Comparison of ENCODE assay signal across 9 mouse cellular contexts in genomic region chr5:25500686-25501085, GRCm38 (mm10). TPM values are rescaled to one million over a fixed set of nuclear protein-coding genes. Genes with fewer than 3 reads are reported as not detected.
DNase-seq lines count a peak whose midpoint lies in the region; ATAC-seq lines count a peak whose summit lies in the region.
"Had no signal": no experiment of that assay in that cellular context is flagged by ENCODE, and none has a peak within 500 bp of the region (broad histone marks: within the 10 kb centered on the region; RNA-seq: fewer than 3 reads in every experiment).

No protein-coding gene starts in this region.

- H3K9ac ChIP-seq in limb, embryonic 13.5 days = peak overlapping the region; percentile 62; the same call in 1 of the 2 replicates
- peak overlapping the region; percentile 75 for H3K9ac ChIP-seq in stomach, embryonic 16.5 days (ENCODE audit: low read length)

- peaks cover 22% of the 10 kb centered on the region for H3K4me1 ChIP-seq in megakaryocyte, embryonic 14.5 days
- H3K4me1 ChIP-seq in limb, embryonic 13.5 days = peaks cover 18% of the 10 kb centered on the region
- peaks cover 11% of the 10 kb centered on the region for H3K4me1 ChIP-seq in stomach, embryonic 16.5 days (ENCODE audit: control insufficient read depth, insufficient read depth, low read length)

- H3K9me3 ChIP-seq in megakaryocyte, embryonic 14.5 days = no peaks in the 10 kb centered on the region
- H3K9me3 ChIP-seq in limb, embryonic 13.5 days = no peaks in the 10 kb centered on the region
- no peaks in the 10 kb centered on the region for H3K9me3 ChIP-seq in stomach, embryonic 16.5 days (replicated peaks; ENCODE audit: control insufficient read depth, low read length)

- H3K27me3 ChIP-seq in megakaryocyte, embryonic 14.5 days (replicated peaks) = no peaks in the 10 kb centered on the region
- no peaks in the 10 kb centered on the region for H3K27me3 ChIP-seq in limb, embryonic 13.5 days
- no peaks in the 10 kb centered on the region for H3K27me3 ChIP-seq in stomach, embryonic 16.5 days (ENCODE audit: control insufficient read depth, insufficient read depth, low read length)

- H3K36me3 ChIP-seq in megakaryocyte, embryonic 14.5 days (replicated peaks; ENCODE audit: low read length) = peaks cover 5% of the 10 kb centered on the region
- no peaks in the 10 kb centered on the region for H3K36me3 ChIP-seq in limb, embryonic 13.5 days
- H3K36me3 ChIP-seq in stomach, embryonic 16.5 days (ENCODE audit: control insufficient read depth, insufficient read depth, low read length) = no peaks in the 10 kb centered on the region

- H3K4me3 ChIP-seq in megakaryocyte, embryonic 14.5 days (replicated peaks) = peak overlapping the region; percentile 99
- peak overlapping the region; percentile 92 for H3K4me3 ChIP-seq in limb, embryonic 13.5 days
- peak overlapping the region; percentile 98; the same call in 1 of the 2 replicates for H3K4me3 ChIP-seq in stomach, embryonic 16.5 days (replicated peaks; ENCODE audit: low read length)

- H3K4me2 ChIP-seq in limb, embryonic 13.5 days (replicated peaks) = peak overlapping the region; percentile 72
- peak overlapping the region; percentile 62 for H3K4me2 ChIP-seq in stomach, embryonic 16.5 days (ENCODE audit: low read depth, low read length)

- DNase-seq in cerebellum, adult 11-12 months = peak; percentile 29
- DNase-seq in cerebellum, postnatal 4 days (ENCODE audit: low spot score in 2 of 2) = no peak
- DNase-seq in retina, postnatal 1 day = no peak

- H3K27ac ChIP-seq in limb, embryonic 13.5 days = no peak overlapping the region
- H3K27ac ChIP-seq in stomach, embryonic 16.5 days (ENCODE audit: low read length) = no peak overlapping the region; the same call in 1 of the 2 replicates

- no peak for ATAC-seq in megakaryocyte, adult 5-6 weeks (ENCODE audit: poor library complexity, severe bottlenecking)
- ATAC-seq in limb, embryonic 13.5 days (ENCODE audit: low FRiP score, low read depth) = no peak
- ATAC-seq in stomach, embryonic 16.5 days (ENCODE audit: insufficient read depth, low FRiP score) = no peak
- no peak for ATAC-seq in granulocyte monocyte progenitor cell, adult 5-6 weeks (replicated peaks; ENCODE audit: poor library complexity, severe bottlenecking)

- WGBS in limb, embryonic 13.5 days = 60% methylated on average over 7 of the region's 7 CpGs
- 68% methylated on average over 7 of the region's 7 CpGs for WGBS in stomach, embryonic 16.5 days

RNA-seq across cellular contexts. Expression of gene Kmt2c, which starts 2.1 kb away (rescaled TPM):
- 2.2 and 7.1 TPM in 2 replicates for polyA plus RNA-seq in megakaryocyte, embryonic 14.5 days (2012; ENCODE audit: insufficient read depth, low replicate concordance)
- 47.2 and 57.6 TPM in 2 replicates for total RNA-seq in megakaryocyte, adult 5-6 weeks (2015)
- 43.5 and 58.5 TPM in 2 replicates for total RNA-seq in megakaryocyte, adult 5-6 weeks (2017)
- polyA plus RNA-seq in limb, embryonic 13.5 days (2015; fragmentation: Nextera tagmentation; extraction: Ambion mirVana) = 13.8 and 15.0 TPM in 2 replicates
- polyA plus RNA-seq in stomach, embryonic 16.5 days (2015; fragmentation: Nextera tagmentation; extraction: Ambion mirVana) = 12.1 and 13.6 TPM in 2 replicates
- total RNA-seq in granulocyte monocyte progenitor cell, adult 5-6 weeks (2014; fragmentation: Nextera tagmentation) = 48.6 and 54.5 TPM in 2 replicates
- 29.7 and 33.1 TPM in 2 replicates for total RNA-seq in granulocyte monocyte progenitor cell, adult 5-6 weeks (2017)

RNA-seq across cellular contexts. Expression of gene Cct8l1, which starts 15.2 kb away (rescaled TPM):
- polyA plus RNA-seq in megakaryocyte, embryonic 14.5 days (2012; ENCODE audit: insufficient read depth, low replicate concordance) = not detected in 2 replicates
- total RNA-seq in megakaryocyte, adult 5-6 weeks (2015) = not detected in 2 replicates
- 0.11 TPM in 1 of 2 replicates, not detected in the other for total RNA-seq in megakaryocyte, adult 5-6 weeks (2017)
- 0.09 TPM in 1 of 2 replicates, not detected in the other for polyA plus RNA-seq in limb, embryonic 13.5 days (2015; fragmentation: Nextera tagmentation; extraction: Ambion mirVana)
- polyA plus RNA-seq in stomach, embryonic 16.5 days (2015; fragmentation: Nextera tagmentation; extraction: Ambion mirVana) = 0.13 TPM in 1 of 2 replicates, not detected in the other
- not detected in 2 replicates for total RNA-seq in granulocyte monocyte progenitor cell, adult 5-6 weeks (2014; fragmentation: Nextera tagmentation)
- not detected in 2 replicates for total RNA-seq in granulocyte monocyte progenitor cell, adult 5-6 weeks (2017)
- total RNA-seq: adrenal gland, postnatal 10 days had no signal
